Mouse (Mus musculus) kidney, embryonic 14.5 days (tissue): ENCODE results near the gene Mxra8. TPM values are rescaled to one million over a fixed set of nuclear protein-coding genes. Genes with fewer than 3 reads are reported as not detected.

Source experiments
- ATAC-seq: fragments of 200-750 bp; cut with Nextera tagmentation; 2 replicates; pipeline ENCODE4 v1.8.0; 2017; ENCODE audit warnings: moderate number of reproducible peaks, mild to moderate bottlenecking, moderate TSS enrichment, moderate library complexity; ENCODE audit not compliant: low FRiP score, low TSS enrichment
- H3K27ac ChIP-seq: fragments of 300-500 bp; sonication (generic); 2 replicates; pipeline ENCODE4 v1.5.1; 2014; ENCODE audit warnings: low read depth, mild to moderate bottlenecking, low read length, moderate library complexity, mixed read lengths
- H3K27me3 ChIP-seq: fragments of 300-500 bp; sonication (generic); 2 replicates; pipeline ENCODE4 v1.6.1; 2014; ENCODE audit warnings: mild to moderate bottlenecking, low read length; ENCODE audit not compliant: control insufficient read depth, insufficient read depth
- H3K36me3 ChIP-seq: fragments of 300-500 bp; sonication (generic); 2 replicates; pipeline ENCODE4 v1.6.1; 2014; ENCODE audit warnings: low read length, mixed read lengths; ENCODE audit not compliant: control insufficient read depth, insufficient read depth
- H3K4me1 ChIP-seq: fragments of 300-500 bp; sonication (generic); 2 replicates; pipeline ENCODE4 v1.6.1; 2014; ENCODE audit warnings: low read length, mixed read lengths; ENCODE audit not compliant: control insufficient read depth, insufficient read depth
- H3K4me2 ChIP-seq: fragments of 300-500 bp; sonication (generic); replicated peaks from 2 replicates; pipeline ENCODE4 v1.6.1; 2014; ENCODE audit warnings: low read depth, mild to moderate bottlenecking, low read length
- H3K4me3 ChIP-seq: fragments of 300-500 bp; sonication (generic); 2 replicates; pipeline ENCODE4 v1.5.1; 2014; ENCODE audit warnings: mild to moderate bottlenecking, low read length
- H3K9ac ChIP-seq: fragments of 300-500 bp; sonication (generic); 2 replicates; pipeline ENCODE4 v1.6.1; 2014; ENCODE audit warnings: low read depth, mild to moderate bottlenecking, low read length, moderate library complexity
- H3K9me3 ChIP-seq: fragments of 300-500 bp; sonication (generic); 2 replicates; pipeline ENCODE4 v1.6.1; 2016; ENCODE audit warnings: low read length; ENCODE audit not compliant: control insufficient read depth
- WGBS: fragments of 180-500 bp; shearing (Covaris S2); extraction: QIAGEN DNeasy Blood & Tissue Kit; methylation state at CpG from one replicate; pipeline ENCODE4 v1.1.7; 2014; 5-methylcytosine and 5-hydroxymethylcytosine counted together
- polyA plus RNA-seq: library from polyadenylated mRNA; unstranded; fragments of >200 nt; fragmentation: Nextera tagmentation; extraction: Ambion mirVana; gene quantifications from 2 replicates; pipeline ENCODE4 v1.2.1, GENCODE M21; 2014

Mxra8 gene
- polyA plus RNA-seq, 1 experiment from 2014 or later, result 75.1 TPM

- Histone ChIP-seq H3K4me2 (no peak overlapping the region), H3K27ac (no peak overlapping the region), H3K9ac (no peak overlapping the region), H3K4me3 (no peak overlapping the region), H3K4me1 (peaks cover 8% of the 10 kb centered on the region; the same call in 1 of the 2 replicates), H3K36me3 (peaks cover 39% of the 10 kb centered on the region), H3K27me3 (no peaks in the 10 kb centered on the region), H3K9me3 (no peaks in the 10 kb centered on the region)
- no peak for ATAC-seq
- 90% methylated on average over 3 of the region's 3 CpGs for WGBS
Measured at GRCm38 (mm10) chr4:155807841-155808240, 31.6 kb upstream of the Mxra8 start.

GRCm38 (mm10) chr4:155811929-155812664, 27.4 kb upstream of the Mxra8 start, which contains the start of gene Ccnl2:
TSS of gene Ccnl2 (plus strand) at chr4:155812489.
- H3K9me3 ChIP-seq, result no peaks in the 10 kb centered on the region
- WGBS, result under 1% methylated on average over 59 of the region's 60 CpGs
- no peaks in the 10 kb centered on the region for H3K27me3 ChIP-seq
- peak within 1 kb of the TSS; percentile 92 for H3K4me2 ChIP-seq
- H3K36me3 ChIP-seq, result peaks cover 71% of the 10 kb centered on the region
- ATAC-seq, result peak; percentile 99
- H3K27ac ChIP-seq, result peak within 1 kb of the TSS; percentile 91
- peaks cover 10% of the 10 kb centered on the region for H3K4me1 ChIP-seq
- peak within 1 kb of the TSS; percentile 100 for H3K9ac ChIP-seq
- peak within 1 kb of the TSS; percentile 100 for H3K4me3 ChIP-seq

DNA sequence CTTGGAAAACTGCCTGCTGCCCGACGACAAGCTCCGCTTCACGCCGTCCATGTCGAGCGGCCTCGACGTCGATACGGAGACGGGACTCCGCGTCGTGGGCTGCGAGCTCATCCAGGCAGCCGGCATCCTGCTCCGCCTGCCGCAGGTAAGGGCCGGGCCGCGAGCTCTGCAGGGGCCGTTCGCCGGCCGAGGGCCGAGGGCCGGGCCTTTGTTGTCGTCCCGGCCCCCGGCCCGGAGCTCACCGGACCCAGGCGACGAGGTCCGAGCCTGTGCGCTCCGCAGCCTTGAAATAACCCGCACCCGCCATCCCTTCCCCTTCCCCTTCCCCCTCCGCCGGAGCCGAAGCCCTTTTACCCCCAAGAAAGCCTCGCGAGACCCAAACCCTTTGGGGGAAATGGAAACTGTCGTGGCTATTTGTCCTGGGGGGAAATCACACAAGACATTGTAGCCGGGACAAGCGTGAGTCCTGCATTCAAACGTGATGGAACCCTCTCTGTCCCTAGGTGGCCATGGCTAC, 26.8 kb upstream of the Mxra8 start:
- Histone ChIP-seq H3K27me3 (no peaks in the 10 kb centered on the region), H3K4me2 (peak overlapping the region; percentile 92), H3K27ac (peak overlapping the region; percentile 91), H3K9me3 (no peaks in the 10 kb centered on the region), H3K4me1 (peaks cover 10% of the 10 kb centered on the region), H3K36me3 (peaks cover 73% of the 10 kb centered on the region), H3K4me3 (peak overlapping the region; percentile 100), H3K9ac (peak overlapping the region; percentile 100)
- ATAC-seq, result peak; percentile 38
- WGBS, result under 1% methylated on average over 44 of the region's 49 CpGs

- H3K4me2 ChIP-seq, result no peak overlapping the region
- H3K27ac ChIP-seq, result no peak overlapping the region
- no peak overlapping the region for H3K9ac ChIP-seq
- H3K27me3 ChIP-seq, result no peaks in the 10 kb centered on the region
- no peaks in the 10 kb centered on the region for H3K9me3 ChIP-seq
- H3K36me3 ChIP-seq, result peaks cover 89% of the 10 kb centered on the region
- no peak overlapping the region for H3K4me3 ChIP-seq
- H3K4me1 ChIP-seq, result peaks cover 10% of the 10 kb centered on the region
- ATAC-seq, result no peak
- WGBS, result 91% methylated on average over 4 of the region's 4 CpGs
Measured at GRCm38 (mm10) chr4:155817533-155817932, 21.9 kb upstream of the Mxra8 start.

- Histone ChIP-seq H3K4me1 (no peaks in the 10 kb centered on the region), H3K9ac (no peak overlapping the region), H3K9me3 (no peaks in the 10 kb centered on the region), H3K4me2 (no peak overlapping the region), H3K27ac (no peak overlapping the region), H3K36me3 (peaks cover 96% of the 10 kb centered on the region), H3K27me3 (no peaks in the 10 kb centered on the region), H3K4me3 (no peak overlapping the region)
- 79% methylated on average over 7 of the region's 7 CpGs for WGBS
- ATAC-seq, result no peak
Measured at GRCm38 (mm10) chr4:155821025-155821424, 18.5 kb upstream of the Mxra8 start.

- H3K9ac ChIP-seq, result no peak overlapping the region
- H3K9me3 ChIP-seq, result no peaks in the 10 kb centered on the region
- no peak overlapping the region for H3K4me3 ChIP-seq
- H3K36me3 ChIP-seq, result peaks cover 84% of the 10 kb centered on the region
- no peak overlapping the region for H3K27ac ChIP-seq
- H3K27me3 ChIP-seq, result no peaks in the 10 kb centered on the region
- 97% methylated on average over 16 of the region's 16 CpGs for WGBS
- H3K4me1 ChIP-seq, result no peaks in the 10 kb centered on the region
- ATAC-seq, result no peak
- H3K4me2 ChIP-seq, result no peak overlapping the region
Measured at GRCm38 (mm10) chr4:155823443-155823842, 16.0 kb upstream of the Mxra8 start.

GRCm38 (mm10) chr4:155829866-155830265, 9.6 kb upstream of the Mxra8 start:
- no peak overlapping the region for H3K4me3 ChIP-seq
- ATAC-seq, result no peak
- no peaks in the 10 kb centered on the region for H3K27me3 ChIP-seq

GRCm38 (mm10) chr4:155830596-155830995, 8.9 kb upstream of the Mxra8 start:
- H3K36me3 ChIP-seq, result peaks cover 18% of the 10 kb centered on the region
- H3K4me3 ChIP-seq, result peak overlapping the region; percentile 91; the same call in 1 of the 2 replicates
- H3K4me1 ChIP-seq, result peaks cover 10% of the 10 kb centered on the region
- ATAC-seq, result no peak
- H3K9me3 ChIP-seq, result no peaks in the 10 kb centered on the region
- H3K27me3 ChIP-seq, result no peaks in the 10 kb centered on the region
- no peak overlapping the region for H3K27ac ChIP-seq
- H3K9ac ChIP-seq, result no peak overlapping the region
- peak overlapping the region; percentile 93 for H3K4me2 ChIP-seq
- WGBS, result 50% methylated on average over 8 of the region's 8 CpGs

More at GRCm38 (mm10) chr4:155829866-155830265, 9.6 kb upstream of the Mxra8 start:
- no peak overlapping the region for H3K9ac ChIP-seq
- 92% methylated on average over 4 of the region's 4 CpGs for WGBS
- H3K36me3 ChIP-seq, result peaks cover 25% of the 10 kb centered on the region
- no peaks in the 10 kb centered on the region for H3K9me3 ChIP-seq
- H3K4me1 ChIP-seq, result peaks cover 10% of the 10 kb centered on the region
- H3K27ac ChIP-seq, result no peak overlapping the region
- H3K4me2 ChIP-seq, result no peak overlapping the region

GRCm38 (mm10) chr4:155831205-155831766, 8.2 kb upstream of the Mxra8 start, which contains the start of gene Aurkaip1:
TSS of gene Aurkaip1 (plus strand) at chr4:155831272.
- Histone ChIP-seq H3K36me3 (peaks cover 15% of the 10 kb centered on the region), H3K4me1 (peaks cover 10% of the 10 kb centered on the region), H3K9me3 (no peaks in the 10 kb centered on the region), H3K27me3 (no peaks in the 10 kb centered on the region), H3K4me2 (peak within 1 kb of the TSS; percentile 93), H3K27ac (peak within 1 kb of the TSS; percentile 89), H3K4me3 (peak within 1 kb of the TSS; percentile 91), H3K9ac (peak within 1 kb of the TSS; percentile 88)
- WGBS, result under 1% methylated on average over 49 of the region's 49 CpGs
- ATAC-seq, result peak; percentile 93
